Mouse (Mus musculus) MEL (cell line): ENCODE measurements around the gene Nrip1.

Source experiments
- CHD2 ChIP-seq: IDR thresholded peaks from 2 replicates; pipeline ENCODE4 v1.6.1; 2011; ENCODE audit warnings: low read length, improper control_type of control experiment
- EP300 ChIP-seq, 2 experiments: IDR thresholded peaks; 2 replicates each; pipeline ENCODE4 v1.6.1; 2011; ENCODE audit warnings: improper control_type of control experiment in 2 of 2, low read length in 2 of 2, low read depth in 1 of 2, mild to moderate bottlenecking in 1 of 2
- KAT2A ChIP-seq: conservative IDR thresholded peaks from 2 replicates; pipeline ENCODE4 v1.6.1; 2012; ENCODE audit warnings: low read depth, low read length, improper control_type of control experiment, inconsistent platforms
- MAZ ChIP-seq: IDR thresholded peaks from 2 replicates; pipeline ENCODE4 v1.6.1; 2012; ENCODE audit warnings: low read depth, mild to moderate bottlenecking, inconsistent platforms, low read length, improper control_type of control experiment
- MEF2A ChIP-seq: IDR thresholded peaks from 2 replicates; pipeline ENCODE4 v1.6.1; 2014; ENCODE audit warnings: low read depth, mild to moderate bottlenecking, inconsistent platforms, low read length, improper control_type of control experiment; ENCODE audit not compliant: poor library complexity, insufficient replicate concordance, severe bottlenecking; ENCODE audit errors: extremely low read depth
- NELFE ChIP-seq: IDR thresholded peaks from 2 replicates; pipeline ENCODE4 v1.6.1; 2011; ENCODE audit warnings: low read depth, low read length, improper control_type of control experiment
- POLR2AphosphoS2 ChIP-seq: IDR thresholded peaks from 2 replicates; pipeline ENCODE4 v1.6.1; 2011; ENCODE audit warnings: low read length, improper control_type of control experiment
- RCOR1 ChIP-seq: IDR thresholded peaks from 2 replicates; pipeline ENCODE4 v1.6.1; 2012; ENCODE audit warnings: low read depth, mild to moderate bottlenecking, inconsistent platforms, low read length, improper control_type of control experiment
- USF2 ChIP-seq, 2 experiments: IDR thresholded peaks; 2 replicates each; pipeline ENCODE4 v1.6.1; 2011 to 2012; ENCODE audit warnings: improper control_type of control experiment in 2 of 2, low read length in 2 of 2, borderline replicate concordance in 1 of 2, inconsistent platforms in 1 of 2, low read depth in 1 of 2, mild to moderate bottlenecking in 1 of 2; ENCODE audit not compliant: insufficient read depth in 1 of 2
- ZMIZ1 ChIP-seq: IDR thresholded peaks from 2 replicates; pipeline ENCODE4 v1.6.1; 2012; ENCODE audit warnings: low read depth, mild to moderate bottlenecking, inconsistent platforms, low read length, improper control_type of control experiment, moderate library complexity

DNA sequence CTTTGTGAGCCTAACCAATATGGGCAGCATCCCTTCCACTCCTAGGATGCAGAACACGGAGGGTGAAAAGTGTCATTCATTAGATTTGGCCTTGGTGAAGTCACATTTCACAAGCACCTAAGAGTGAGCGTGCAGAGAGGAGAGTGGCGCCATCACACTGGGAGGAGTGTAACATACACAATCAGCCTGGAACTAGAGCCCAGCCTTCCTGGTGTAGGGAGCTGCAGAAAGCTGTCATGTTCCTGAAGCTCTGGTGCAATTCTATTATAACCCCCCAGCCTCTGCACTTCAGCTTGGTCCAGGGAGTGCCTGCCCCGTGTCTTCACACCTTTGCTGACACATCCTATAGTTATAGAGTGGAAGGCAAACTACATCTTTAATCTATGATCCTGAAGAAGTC is 67.2 kb downstream of the Nrip1 start:
- TF ChIP-seq KAT2A = no peak
- no peak for TF ChIP-seq ZMIZ1
- TF ChIP-seq EP300 (IDR thresholded peaks at IDR 0.05; ENCODE audit: low read depth in 1 of 2, low read length in 2 of 2) = no peak
- no peak for TF ChIP-seq CHD2
- no peak for TF ChIP-seq POLR2AphosphoS2
- TF ChIP-seq USF2 (IDR thresholded peaks at IDR 0.05; ENCODE audit: borderline replicate concordance in 1 of 2, insufficient read depth in 1 of 2, low read depth in 1 of 2, low read length in 2 of 2) = no peak
- TF ChIP-seq MAZ = no peak
- no peak for TF ChIP-seq NELFE
- no peak for TF ChIP-seq MEF2A
- TF ChIP-seq RCOR1 = no peak
